Mouse (Mus musculus): ENCODE results near the gene Ypel3. TPM values are rescaled to one million over a fixed set of nuclear protein-coding genes. Genes with fewer than 3 reads are reported as not detected.

Gene Ypel3
- polyA plus RNA-seq, 1 experiment: 38.2 TPM

- TF ChIP-seq GATA1 (IDR thresholded peaks at IDR 0.05; ENCODE audit: low read length): no peak
Measured at GRCm38 (mm10) chr7:126816494-126816893, 39.7 kb downstream of the Ypel3 start.

GRCm38 (mm10) chr7:126817595-126817994 is 40.8 kb downstream of the Ypel3 start:
- no peak for TF ChIP-seq GATA1 (IDR thresholded peaks at IDR 0.05; ENCODE audit: low read length)

DNA sequence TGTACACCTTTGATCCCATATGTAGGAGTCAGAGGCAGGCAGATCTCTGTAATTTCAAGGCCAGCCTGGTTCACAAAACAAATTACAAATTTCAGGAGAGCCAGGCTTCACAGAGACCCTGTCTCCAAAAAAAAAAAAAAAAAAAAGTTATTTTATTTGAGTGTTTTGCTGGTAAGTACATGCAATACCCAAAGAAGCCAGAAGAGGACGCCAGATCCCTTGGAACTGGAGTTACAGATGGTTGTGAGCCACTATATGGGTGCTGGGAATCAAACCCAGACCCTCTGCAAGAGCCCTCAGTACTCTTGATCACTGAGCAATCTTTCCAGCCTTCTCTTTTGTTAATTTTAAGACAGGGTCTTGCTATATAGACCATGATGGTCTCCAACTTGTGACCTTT is 42.1 kb downstream of the Ypel3 start:
- TF ChIP-seq GATA1 (IDR thresholded peaks at IDR 0.05; ENCODE audit: low read length): no peak

- TF ChIP-seq GATA1 (IDR thresholded peaks at IDR 0.05; ENCODE audit: low read length): no peak
Measured at GRCm38 (mm10) chr7:126821835-126822511, 45.2 kb downstream of the Ypel3 start.

- TF ChIP-seq GATA1 (IDR thresholded peaks at IDR 0.05; ENCODE audit: low read length): no peak
Measured at GRCm38 (mm10) chr7:126822741-126823140, 46.0 kb downstream of the Ypel3 start.

DNA sequence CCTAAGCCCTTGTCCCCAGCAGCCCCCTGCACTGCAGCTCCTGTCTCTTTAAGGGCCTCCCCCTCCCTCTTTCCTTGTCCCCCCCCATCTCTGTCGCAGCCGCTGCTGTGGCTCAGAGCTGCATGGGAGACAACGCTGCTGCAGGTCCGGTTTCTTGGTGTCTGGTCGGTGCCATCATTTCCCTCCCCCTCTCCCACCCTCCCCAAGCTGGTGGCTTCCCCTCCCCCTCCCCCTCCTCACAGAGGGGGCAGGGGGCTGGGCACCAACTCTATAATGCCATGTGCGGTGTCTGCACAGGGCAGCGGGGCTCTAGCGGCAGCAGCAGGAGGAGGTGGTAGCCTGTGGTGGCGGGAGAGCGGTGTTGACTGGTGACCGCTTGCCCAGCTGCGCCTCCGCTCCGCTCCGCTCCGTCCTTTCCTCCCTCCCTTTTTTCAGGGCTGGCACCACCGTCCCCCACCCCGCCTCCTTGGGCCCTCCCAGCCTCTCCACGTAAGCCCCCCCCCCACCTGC is 46.5 kb downstream of the Ypel3 start:
- TF ChIP-seq GATA1 (IDR thresholded peaks at IDR 0.05; ENCODE audit: low read length): no peak

DNA sequence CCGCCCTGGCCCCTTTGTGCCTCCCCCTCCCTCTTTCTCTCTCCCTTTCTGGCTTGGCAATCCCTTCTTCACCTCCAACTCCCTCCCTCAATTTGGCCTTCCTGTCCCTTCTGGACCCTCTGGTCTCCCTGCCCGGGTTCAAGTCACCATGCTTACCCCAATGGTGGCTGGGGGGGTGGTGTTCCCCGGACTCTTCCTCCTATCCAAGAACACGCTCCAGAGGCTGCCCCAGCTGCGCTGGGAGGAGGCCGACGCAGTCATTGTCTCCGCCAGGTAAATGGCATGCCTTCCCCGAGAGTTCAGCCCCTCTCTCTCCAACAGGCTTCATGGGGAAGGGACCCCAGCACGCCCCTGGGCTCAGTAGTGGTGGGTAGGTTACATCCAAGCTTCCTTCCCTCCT is 47.2 kb downstream of the Ypel3 start:
- TF ChIP-seq GATA1 (IDR thresholded peaks at IDR 0.05; ENCODE audit: low read length): no peak

- no peak for TF ChIP-seq GATA1 (IDR thresholded peaks at IDR 0.05; ENCODE audit: low read length)
Measured at GRCm38 (mm10) chr7:126825403-126825802, 48.6 kb downstream of the Ypel3 start.

GRCm38 (mm10) chr7:126825952-126826351 is 49.2 kb downstream of the Ypel3 start:
- TF ChIP-seq GATA1 (IDR thresholded peaks at IDR 0.05; ENCODE audit: low read length): no peak

Other genes starting within 250 kb of the Ypel3 start
- gene Eif3c, start 210.5 kb upstream of the Ypel3 start, polyA plus RNA-seq (2012): 110 and 118 TPM in 2 replicates
- gene Apobr, start 192.0 kb upstream of the Ypel3 start, polyA plus RNA-seq (2012): 0.21 and 0.26 TPM in 2 replicates
- 5.7 and 6.6 TPM in 2 replicates for gene Cln3, start 191.1 kb upstream of the Ypel3 start, polyA plus RNA-seq (2012)
- gene Il27, start 182.0 kb upstream of the Ypel3 start, polyA plus RNA-seq (2012): not detected in 2 replicates
- gene Nupr1, start 146.1 kb upstream of the Ypel3 start, polyA plus RNA-seq (2012): 5.6 and 7.9 TPM in 2 replicates
- 68.8 and 176 TPM in 2 replicates for gene Sgf29, start 127.6 kb upstream of the Ypel3 start, polyA plus RNA-seq (2012)
- not detected in 2 replicates for gene Sult1a1, start 100.5 kb upstream of the Ypel3 start, polyA plus RNA-seq (2012)
- 143 and 256 TPM in 2 replicates for gene Bola2, start 81.6 kb upstream of the Ypel3 start, polyA plus RNA-seq (2012)
- 3.4 and 8.5 TPM in 2 replicates for gene Slx1b, start 81.2 kb upstream of the Ypel3 start, polyA plus RNA-seq (2012)
- gene Coro1a, start 69.2 kb upstream of the Ypel3 start, polyA plus RNA-seq (2012): 13.7 TPM in 2 replicates
- gene Mapk3, start 17.4 kb upstream of the Ypel3 start, polyA plus RNA-seq (2012): 35.7 and 44.2 TPM in 2 replicates
- 3.3 and 3.7 TPM in 2 replicates for gene Gdpd3, start 10.6 kb upstream of the Ypel3 start, polyA plus RNA-seq (2012)
- 0.23 and 0.55 TPM in 2 replicates for gene Tbx6, start 4.5 kb downstream of the Ypel3 start, polyA plus RNA-seq (2012)
- gene Ppp4c, start 15.5 kb downstream of the Ypel3 start, polyA plus RNA-seq (2012): 185 and 249 TPM in 2 replicates
- gene Fam57b, start 20.7 kb downstream of the Ypel3 start, polyA plus RNA-seq (2012): 0.35 and 0.56 TPM in 2 replicates
- gene 4930451I11Rik, start 54.7 kb downstream of the Ypel3 start, polyA plus RNA-seq (2012): not detected in 2 replicates
- gene Doc2a, start 70.5 kb downstream of the Ypel3 start, polyA plus RNA-seq (2012): not detected in 2 replicates
- 312 and 358 TPM in 2 replicates for gene Hirip3, start 85.0 kb downstream of the Ypel3 start, polyA plus RNA-seq (2012)
- 1,199 and 1,504 TPM in 2 replicates for gene Ino80e, start 85.4 kb downstream of the Ypel3 start, polyA plus RNA-seq (2012)
- gene Taok2, start 107.7 kb downstream of the Ypel3 start, polyA plus RNA-seq (2012): 210 and 262 TPM in 2 replicates
- 54.6 and 89.1 TPM in 2 replicates for gene Tmem219, start 146.0 kb downstream of the Ypel3 start, polyA plus RNA-seq (2012)
- gene Kctd13, start 151.9 kb downstream of the Ypel3 start, polyA plus RNA-seq (2012): 27.6 and 38.3 TPM in 2 replicates
- gene Asphd1, start 172.6 kb downstream of the Ypel3 start, polyA plus RNA-seq (2012): not detected in 2 replicates
- gene Sez6l2, start 173.6 kb downstream of the Ypel3 start, polyA plus RNA-seq (2012): 0.59 and 0.93 TPM in 2 replicates
- gene Cdipt, start 199.0 kb downstream of the Ypel3 start, polyA plus RNA-seq (2012): 94.7 and 114 TPM in 2 replicates
- gene Cdiptos, start 199.1 kb downstream of the Ypel3 start, polyA plus RNA-seq (2012): 0.04 and 0.16 TPM in 2 replicates
- 18.3 and 22.4 TPM in 2 replicates for gene Mvp, start 237.7 kb downstream of the Ypel3 start, polyA plus RNA-seq (2012)
- 4.9 and 12.5 TPM in 2 replicates for gene Pagr1b, start 239.5 kb downstream of the Ypel3 start, polyA plus RNA-seq (2012)
- 31.1 and 76.8 TPM in 2 replicates for gene Pagr1a, start 240.4 kb downstream of the Ypel3 start, polyA plus RNA-seq (2012)
- gene Gm42742, start 244.1 kb downstream of the Ypel3 start, polyA plus RNA-seq (2012): 145 and 228 TPM in 2 replicates
- 0.53 and 1.9 TPM in 2 replicates for gene Prrt2, start 244.3 kb downstream of the Ypel3 start, polyA plus RNA-seq (2012)

All from G1E-ER4 (cell line).